Mouse (Mus musculus): ENCODE data around the gene Zmym2.

Gene Zmym2

GRCm38 (mm10) chr14:56918532-56918931 lies 32.1 kb downstream of the Zmym2 start:
- DNase-seq (ENCODE audit: low spot score in 2 of 2), result no peak

GRCm38 (mm10) chr14:56935481-56935880 lies 49.0 kb downstream of the Zmym2 start:
- DNase-seq (ENCODE audit: low spot score in 2 of 2), result no peak

GRCm38 (mm10) chr14:56939903-56940302 lies 53.5 kb downstream of the Zmym2 start:
- DNase-seq (ENCODE audit: low spot score in 2 of 2), result no peak

- DNase-seq (ENCODE audit: low spot score in 2 of 2), result no peak
These were observed 66.5 kb downstream of the Zmym2 start for GRCm38 (mm10) chr14:56952928-56953327.

GRCm38 (mm10) chr14:56954393-56954792 lies 67.9 kb downstream of the Zmym2 start:
- no peak for DNase-seq (ENCODE audit: low spot score in 2 of 2)

- DNase-seq (ENCODE audit: low spot score in 2 of 2), result peak in 1 of 2 experiments; percentile 20
These were observed 77.7 kb downstream of the Zmym2 start for GRCm38 (mm10) chr14:56963969-56964734.

- DNase-seq (ENCODE audit: low spot score in 2 of 2), result no peak
These were observed 83.2 kb downstream of the Zmym2 start for GRCm38 (mm10) chr14:56969653-56970052.

- DNase-seq (ENCODE audit: low spot score in 2 of 2), result no peak
These were observed 83.7 kb downstream of the Zmym2 start for GRCm38 (mm10) chr14:56970160-56970559.

- DNase-seq (ENCODE audit: low spot score in 2 of 2), result no peak
These were observed 91.7 kb downstream of the Zmym2 start for GRCm38 (mm10) chr14:56978045-56978655.

GRCm38 (mm10) chr14:56988621-56989020 lies 102.2 kb downstream of the Zmym2 start:
- DNase-seq (ENCODE audit: low spot score in 2 of 2), result no peak

All from cerebellum, postnatal 4 days (tissue).